Mouse (Mus musculus) NIH3T3 (cell line): ENCODE results near the gene Akain1.

Experiments
- DNase-seq: peaks from one replicate; pipeline ENCODE4 v3.0.0-alpha.2; 2012; ENCODE audit warnings: low read depth

Akain1 gene

GRCm38 (mm10) chr17:69438990-69439491, at the start of gene Akain1:
TSS of gene Akain1 (plus strand) at chr17:69439326.
- DNase-seq = peak; percentile 65

GRCm38 (mm10) chr17:69396147-69397033, 42.7 kb upstream of the Akain1 start:
- DNase-seq = peak; percentile 23

DNA sequence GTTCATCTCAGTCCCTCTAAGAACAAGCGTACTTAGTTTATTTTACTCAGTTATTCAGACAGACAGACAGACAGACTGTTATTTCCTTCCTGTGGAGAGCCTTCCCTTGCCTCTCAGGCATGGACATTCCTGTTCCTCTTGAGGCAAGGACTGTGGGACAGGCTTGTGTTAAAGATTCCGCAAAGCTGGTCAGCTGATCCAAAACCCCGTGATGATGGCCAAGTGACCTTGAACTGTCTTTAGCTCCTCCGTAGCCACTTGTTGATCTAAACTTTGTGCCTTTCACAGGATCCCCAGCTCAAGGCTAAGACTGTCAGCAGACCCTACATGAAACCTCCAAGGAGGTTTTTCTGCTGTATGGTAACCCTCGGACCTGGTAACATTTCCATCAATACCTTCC, 42.0 kb upstream of the Akain1 start:
- DNase-seq = no peak

DNA sequence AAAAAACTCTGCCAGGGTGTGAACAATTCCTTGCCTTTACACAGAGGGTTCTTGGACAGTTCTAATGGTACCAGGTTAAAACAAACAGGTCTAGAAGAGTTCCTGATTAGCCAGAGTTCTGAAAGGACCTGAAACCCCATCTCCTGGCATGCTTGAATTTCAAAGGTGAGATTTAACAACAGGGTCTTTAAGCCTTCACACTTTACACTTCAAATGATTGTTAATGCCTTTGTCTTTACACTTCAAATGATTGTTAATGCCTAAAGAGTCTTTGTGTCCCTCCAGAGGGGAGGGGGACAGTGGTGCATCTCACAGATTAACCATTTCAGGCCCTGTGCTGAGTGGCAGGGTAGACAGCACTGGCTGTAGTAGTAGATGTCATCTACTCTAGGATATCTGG, 41.0 kb upstream of the Akain1 start:
- no peak for DNase-seq

DNA sequence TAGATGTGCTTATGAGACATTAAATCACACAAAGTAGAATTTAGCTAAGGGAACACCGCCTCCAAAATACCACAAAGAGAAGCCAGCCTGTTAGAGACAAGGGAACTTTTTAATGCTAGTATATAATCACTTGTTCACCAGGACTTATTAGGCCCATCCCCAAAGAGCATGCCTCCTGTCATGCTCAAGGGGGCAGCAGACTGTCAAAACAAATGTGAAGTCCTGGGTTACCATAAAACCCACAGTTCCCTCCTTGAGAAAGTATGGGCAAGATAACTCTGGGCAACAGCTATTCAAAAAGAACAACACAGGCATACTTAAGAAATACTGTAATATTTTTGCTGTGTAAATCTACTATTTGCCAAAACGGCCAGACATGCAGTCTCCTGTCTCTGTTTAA, 38.0 kb upstream of the Akain1 start:
- peak; percentile 41 for DNase-seq

GRCm38 (mm10) chr17:69416163-69416562, 23.0 kb upstream of the Akain1 start:
- DNase-seq = no peak

GRCm38 (mm10) chr17:69416920-69417661, 22.0 kb upstream of the Akain1 start:
- DNase-seq = peak; percentile 98

- DNase-seq = no peak
These were observed 21.3 kb upstream of the Akain1 start for GRCm38 (mm10) chr17:69417724-69418373.

GRCm38 (mm10) chr17:69421592-69421991, 17.5 kb upstream of the Akain1 start:
- DNase-seq = peak; percentile 57

DNA sequence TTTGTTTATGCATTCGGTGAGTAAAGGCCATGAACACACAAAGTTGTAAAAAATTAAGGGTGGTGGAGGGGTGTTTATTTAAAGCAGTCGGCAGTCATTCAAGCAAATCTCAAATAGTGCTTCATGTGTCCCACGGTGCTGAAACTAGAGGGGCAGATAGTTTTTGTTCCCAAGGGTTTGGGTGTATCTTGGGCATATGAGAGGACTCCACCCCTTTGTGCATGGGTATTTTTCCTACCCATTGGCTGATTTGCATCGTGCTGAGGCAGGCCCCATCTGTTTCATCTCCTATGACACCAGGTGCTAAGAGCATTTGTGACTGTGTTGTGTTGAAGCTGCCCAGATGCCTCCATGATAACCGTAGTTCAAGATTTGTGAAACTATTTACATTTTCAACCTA, 1.3 kb upstream of the Akain1 start:
- DNase-seq = no peak

- no peak for DNase-seq
These were observed 640 bp upstream of the Akain1 start for GRCm38 (mm10) chr17:69438486-69438885.

- DNase-seq = no peak
These were observed 700 bp downstream of the Akain1 start for GRCm38 (mm10) chr17:69439571-69440480.

DNA sequence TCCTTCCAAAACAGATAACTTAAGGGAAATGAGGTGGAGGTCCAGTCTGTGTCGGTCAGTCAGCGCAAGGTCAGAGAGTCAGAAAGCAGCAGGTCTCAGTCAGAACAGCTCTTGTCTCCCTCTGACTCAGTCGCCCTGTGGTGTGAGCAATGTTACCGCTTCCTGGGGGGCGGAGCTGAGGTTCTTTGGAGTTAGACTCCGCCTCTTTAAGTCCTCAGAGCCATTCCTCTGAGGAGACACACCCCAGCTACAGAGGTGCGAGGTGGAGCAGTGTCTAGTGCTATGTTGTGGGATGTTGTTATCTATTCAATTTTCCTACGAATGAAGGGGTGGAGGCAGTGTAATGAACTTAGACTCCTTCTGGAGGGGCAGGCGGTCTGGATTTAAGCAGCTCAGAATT, 1.9 kb downstream of the Akain1 start:
- peak; percentile 26 for DNase-seq

DNA sequence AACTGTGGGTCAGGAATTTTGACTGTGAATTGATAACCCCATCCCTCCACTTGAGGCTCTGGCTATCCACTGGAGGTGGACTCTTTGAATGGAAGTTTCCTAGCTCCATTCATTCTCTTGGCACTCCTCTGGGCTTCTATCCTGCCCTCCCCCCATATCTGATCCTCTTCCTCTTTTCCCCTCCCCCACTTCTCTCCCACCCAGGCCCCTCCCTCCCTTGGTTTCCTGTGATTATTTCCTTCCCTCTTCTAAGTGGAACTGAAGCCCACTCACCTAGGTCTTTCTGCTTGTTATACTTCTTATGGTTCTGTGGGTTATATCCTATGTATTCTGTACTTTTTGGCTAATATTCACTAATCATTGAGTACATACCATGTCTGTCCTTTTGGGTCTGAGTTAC, 9.6 kb downstream of the Akain1 start:
- no peak for DNase-seq

DNA sequence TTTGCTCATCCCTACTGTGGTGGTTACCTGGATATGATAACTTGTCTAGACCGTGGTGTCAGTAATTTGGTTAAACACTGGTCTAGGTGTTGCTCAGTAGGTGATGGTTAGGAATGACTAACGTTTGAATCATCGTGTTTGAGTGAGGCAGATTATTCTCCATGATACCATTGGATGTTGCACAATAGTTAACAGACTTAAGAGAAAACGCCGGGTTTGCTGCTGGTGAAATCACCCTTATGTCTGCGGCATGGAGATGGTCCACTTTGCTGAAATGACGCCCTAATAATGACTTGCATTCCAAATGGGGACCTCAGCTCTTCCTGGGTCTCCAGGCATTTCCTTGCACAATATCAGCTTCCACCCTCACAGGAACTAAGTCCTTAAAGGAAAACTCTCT, 22.6 kb downstream of the Akain1 start:
- DNase-seq = no peak

DNA sequence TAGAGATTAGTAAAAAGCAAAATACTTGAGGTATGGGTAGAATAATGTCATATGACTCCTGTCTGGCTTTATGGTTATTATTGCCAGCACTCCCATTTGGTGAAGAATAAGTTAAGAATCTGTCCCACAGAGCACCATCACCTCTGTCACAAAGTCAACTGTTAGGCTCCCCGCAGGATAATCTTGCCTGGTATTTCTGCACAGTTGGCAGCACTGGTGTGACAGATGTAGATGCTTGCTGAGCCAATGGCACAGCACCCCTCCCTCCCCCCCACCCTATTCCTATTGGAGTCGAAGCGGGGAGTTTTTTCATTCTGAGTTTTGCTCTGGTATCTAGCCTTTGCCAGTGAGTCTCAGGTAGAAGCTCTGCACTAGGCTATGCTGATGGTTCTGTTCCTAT, 23.9 kb downstream of the Akain1 start:
- DNase-seq = no peak

- DNase-seq = no peak
These were observed 32.0 kb downstream of the Akain1 start for GRCm38 (mm10) chr17:69471171-69471570.

DNA sequence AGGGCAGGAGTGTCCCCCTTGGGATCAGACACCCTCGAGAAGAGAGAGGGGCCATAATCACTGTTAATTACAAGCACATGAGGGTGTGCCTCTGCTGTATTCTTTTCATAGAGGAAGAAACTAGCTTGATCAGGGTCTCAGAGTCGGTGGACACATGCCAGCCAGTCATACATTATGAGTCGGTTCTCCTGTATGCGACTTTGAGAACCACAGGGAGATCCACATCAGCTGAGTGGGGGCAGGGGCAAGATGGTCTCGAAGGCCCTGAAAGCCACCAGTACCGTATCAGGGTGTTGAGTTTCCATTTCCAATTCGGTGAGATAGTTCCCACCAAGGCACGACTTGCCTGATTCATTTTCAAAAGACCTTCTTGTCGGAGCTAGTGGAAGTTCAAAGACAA, 33.3 kb downstream of the Akain1 start:
- no peak for DNase-seq

DNA sequence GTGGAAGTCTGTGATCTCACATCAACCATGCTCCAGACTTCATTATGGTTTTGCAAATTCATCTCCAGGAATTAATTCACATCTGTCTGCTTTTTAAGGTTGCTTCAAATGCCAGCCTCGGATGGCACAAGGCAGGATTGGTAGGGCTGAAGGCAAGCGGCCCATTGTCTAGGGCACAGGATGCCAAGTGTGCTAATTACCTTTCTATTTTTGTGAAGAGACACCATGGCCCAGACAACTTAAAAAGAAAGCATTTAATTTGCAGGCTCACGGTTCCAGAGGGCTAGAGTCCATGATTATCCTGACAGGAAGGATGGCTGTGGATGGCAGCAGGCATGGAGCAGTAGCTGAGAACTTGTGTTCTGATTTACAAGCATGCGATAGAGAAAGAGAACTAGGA, 35.0 kb downstream of the Akain1 start:
- no peak for DNase-seq

- peak; percentile 51 for DNase-seq
These were observed 36.3 kb downstream of the Akain1 start for GRCm38 (mm10) chr17:69475423-69475822.

DNA sequence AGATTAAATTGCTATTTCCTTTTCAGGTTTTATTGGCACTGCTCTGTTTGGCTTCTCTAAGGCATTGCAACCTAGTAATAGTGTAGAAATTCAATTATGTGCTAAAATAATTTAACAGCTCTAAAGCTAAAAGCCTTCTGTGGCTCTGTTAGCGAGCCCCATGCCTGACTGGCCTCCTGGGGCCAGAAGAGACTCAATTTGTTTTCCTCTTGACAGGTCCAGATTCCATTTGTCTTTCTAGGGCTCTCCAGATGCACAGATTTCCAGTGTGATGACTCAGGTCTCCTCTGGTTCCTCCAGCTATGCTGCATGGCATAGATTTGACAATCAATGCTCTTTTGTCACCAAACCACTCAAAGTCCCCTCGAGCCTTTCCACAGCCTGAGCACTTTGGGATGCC, 38.4 kb downstream of the Akain1 start:
- DNase-seq = no peak

DNA sequence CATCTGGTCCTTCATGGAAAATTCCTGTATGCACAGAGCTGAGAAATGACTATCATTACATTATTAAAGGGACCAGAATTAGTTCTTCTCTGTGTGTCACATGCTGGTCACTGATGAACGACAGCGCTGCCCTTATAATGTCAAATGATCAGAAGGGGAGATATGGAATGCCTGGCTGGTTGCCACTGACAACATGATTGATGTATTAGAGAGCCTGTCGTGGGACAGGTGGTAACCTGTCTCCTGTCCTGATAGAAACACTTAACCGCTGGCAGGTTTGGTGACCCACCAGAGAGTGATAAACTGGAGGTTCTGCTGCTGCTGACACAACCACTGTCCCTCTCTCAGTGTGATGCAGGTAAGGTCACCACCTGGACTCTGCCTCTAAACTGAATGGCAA, 40.1 kb downstream of the Akain1 start:
- no peak for DNase-seq
